Mouse (Mus musculus): ENCODE measurements at regions not wholly inside any gene's neighbourhood (a gene's known extent, or its start where the extent isn't known, plus 50 kb on each side); places are given as distances from the start of the nearest gene placed in this dataset.
"Not testable (repeated sequence)": the region's sequence is repeated elsewhere in the genome, so short reads cannot be mapped to it uniquely, and the experiment has no call there.

DNA sequence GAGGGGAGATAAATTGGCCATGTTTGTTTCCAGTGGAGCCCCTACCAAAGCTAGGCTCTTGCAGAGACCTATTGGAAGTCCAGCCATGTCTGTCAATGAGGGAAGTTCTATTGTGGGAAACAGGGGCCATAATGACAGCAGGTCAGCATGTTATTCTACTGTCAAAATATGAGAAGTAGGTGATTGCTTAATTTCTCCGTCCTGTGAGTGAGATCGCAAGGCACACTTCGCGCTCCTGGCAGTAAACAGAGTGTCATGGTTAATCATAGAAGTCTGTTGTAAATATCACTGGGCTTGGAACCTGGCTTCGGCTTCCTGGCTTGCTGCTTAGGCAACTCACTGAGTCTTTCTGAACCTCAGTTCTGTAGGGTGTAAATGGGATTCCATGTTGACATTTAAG is 72.5 kb upstream of the Ccdc122 start:
- no peak for DNase-seq (ENCODE audit: low spot score)

DNA sequence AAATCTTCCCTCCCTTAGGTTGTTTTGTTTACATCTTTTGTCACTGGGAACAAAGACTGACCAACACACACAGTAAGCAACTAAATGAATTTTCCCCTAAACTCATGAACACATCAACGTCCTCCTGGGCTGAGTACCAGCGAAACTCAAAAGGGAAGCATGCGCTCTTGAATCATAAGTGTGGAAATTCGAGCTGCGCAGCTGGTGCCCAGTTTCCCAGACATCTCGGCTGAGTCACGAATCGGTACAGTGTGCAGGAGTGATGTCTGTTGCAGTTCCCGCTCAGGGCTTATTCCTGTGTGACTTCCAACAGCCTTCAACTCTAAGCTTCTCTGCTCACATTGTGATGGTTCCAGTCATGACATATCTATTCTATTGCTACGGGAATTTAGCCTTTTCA is 77.7 kb upstream of the Ccdc122 start:
- DNase-seq (ENCODE audit: low spot score), result no peak

DNA sequence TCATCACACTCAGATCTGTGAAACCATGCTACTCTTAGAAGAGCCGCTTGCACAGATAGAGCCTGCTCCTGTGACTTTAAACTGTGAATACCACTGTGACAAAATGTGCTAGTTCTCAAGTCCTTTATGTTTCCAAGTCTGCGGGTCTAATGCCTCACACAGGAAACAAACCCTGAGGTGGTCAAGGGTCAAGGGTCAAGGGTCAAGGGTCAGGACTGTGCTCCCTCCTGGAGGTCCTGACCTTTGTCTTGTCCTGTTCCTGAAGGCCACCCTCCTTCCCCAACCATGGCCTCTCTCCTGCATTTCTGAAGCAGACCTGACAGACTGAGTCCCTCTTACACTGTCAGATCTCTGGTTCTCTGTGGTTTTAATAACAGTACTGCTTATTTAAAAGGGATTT is 79.4 kb upstream of the Ccdc122 start:
- no peak for DNase-seq (ENCODE audit: low spot score)

DNA sequence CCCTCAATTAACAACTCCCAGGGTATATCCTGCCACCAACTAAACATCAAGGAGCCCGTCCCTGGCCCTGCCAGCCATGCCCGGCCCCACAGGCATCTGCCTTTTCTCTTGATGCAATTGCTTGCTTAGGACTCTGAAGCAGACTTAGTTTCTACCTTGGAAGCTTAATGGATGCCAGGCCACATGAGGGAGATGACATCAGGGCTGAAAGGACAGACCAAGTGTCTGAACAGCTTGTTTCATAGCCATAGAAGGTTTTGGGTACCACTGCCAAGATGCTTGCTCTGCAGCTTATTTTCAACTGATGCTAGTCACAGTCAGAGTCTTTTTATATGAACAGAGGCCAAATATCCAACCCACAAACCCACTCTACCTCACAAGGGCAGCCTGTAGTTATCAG is 83.4 kb upstream of the Ccdc122 start:
- no peak for DNase-seq (ENCODE audit: low spot score)

DNA sequence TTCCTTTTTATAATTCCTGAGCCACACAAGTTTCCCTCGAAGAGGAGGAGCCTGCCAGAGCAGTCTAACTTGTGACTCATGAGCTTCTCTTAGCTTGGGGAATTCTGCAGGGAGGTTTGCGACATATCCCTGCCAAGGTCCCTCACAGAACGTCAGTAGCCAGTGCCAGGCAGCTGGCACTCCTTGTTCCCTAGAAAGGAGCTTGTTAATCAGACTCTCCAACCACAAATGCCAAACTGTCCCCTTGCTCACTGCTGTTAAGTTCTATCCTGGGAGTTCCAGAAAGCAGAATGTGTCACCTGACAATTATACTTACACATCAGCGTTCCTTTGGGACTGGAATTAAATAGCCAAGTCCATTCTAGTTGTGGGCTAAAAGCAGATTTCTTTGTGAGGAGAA is 85.1 kb upstream of the Ccdc122 start:
- no peak for DNase-seq (ENCODE audit: low spot score)

DNA sequence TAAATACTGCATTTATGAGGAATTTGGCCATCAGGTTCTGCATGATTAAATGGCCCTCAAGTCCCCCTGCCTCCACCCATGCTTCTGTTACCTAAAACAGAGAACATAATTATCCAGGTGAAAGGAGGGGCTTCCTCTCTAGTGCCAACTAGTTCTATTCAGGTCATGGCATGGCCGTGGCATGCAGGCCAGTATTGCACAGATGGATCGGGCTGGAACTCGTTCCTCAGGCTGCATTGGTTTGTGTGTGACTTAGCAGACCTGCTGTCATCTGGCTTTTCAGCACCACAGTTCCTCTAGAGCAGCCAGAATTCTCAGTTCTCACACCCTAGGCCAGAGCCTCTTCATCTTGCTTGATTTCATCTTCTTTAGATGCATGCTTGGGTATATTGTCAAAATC is 87.2 kb upstream of the Ccdc122 start:
- DNase-seq (ENCODE audit: low spot score), result peak; percentile 13

DNA sequence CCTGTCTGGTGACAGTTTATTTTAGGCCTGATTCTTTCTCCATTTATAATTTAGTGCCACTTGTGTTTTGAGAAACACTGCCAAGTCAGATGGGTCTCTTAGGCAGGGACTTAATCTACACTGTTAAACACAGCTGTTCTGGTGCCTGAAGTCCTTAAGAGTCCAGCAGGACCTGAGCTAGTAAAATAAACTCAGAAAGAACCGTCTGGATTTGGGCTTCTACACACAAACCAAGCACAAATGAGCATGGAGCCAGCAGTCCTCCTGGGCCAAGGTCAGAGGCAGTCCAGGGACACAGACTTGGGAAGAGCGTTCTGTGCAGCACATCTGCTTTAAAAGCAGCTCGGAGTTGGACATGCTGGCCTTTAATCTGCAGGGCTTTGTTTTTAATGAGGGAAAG is 87.6 kb upstream of the Ccdc122 start:
- DNase-seq (ENCODE audit: low spot score), result peak; percentile 13

DNA sequence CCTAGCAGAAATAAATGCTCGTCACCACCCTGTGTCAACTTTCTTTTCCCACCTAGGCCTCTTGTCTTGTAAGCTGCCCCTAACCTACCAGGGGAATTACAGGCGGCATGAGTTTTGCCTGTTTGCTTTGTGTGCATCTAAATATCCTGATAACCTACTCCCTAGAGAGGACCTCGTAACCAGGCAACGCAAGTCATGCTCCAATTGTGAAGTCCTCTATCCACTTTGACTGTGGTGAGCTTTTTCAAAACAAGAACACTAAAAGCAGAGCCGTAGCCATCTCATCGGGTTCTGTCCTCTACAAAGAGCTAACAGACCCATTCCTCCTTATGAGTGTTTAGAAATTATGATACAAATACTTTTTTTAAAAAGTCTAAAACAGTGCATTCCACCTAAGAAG is 88.1 kb upstream of the Ccdc122 start:
- DNase-seq (ENCODE audit: low spot score), result no peak

DNA sequence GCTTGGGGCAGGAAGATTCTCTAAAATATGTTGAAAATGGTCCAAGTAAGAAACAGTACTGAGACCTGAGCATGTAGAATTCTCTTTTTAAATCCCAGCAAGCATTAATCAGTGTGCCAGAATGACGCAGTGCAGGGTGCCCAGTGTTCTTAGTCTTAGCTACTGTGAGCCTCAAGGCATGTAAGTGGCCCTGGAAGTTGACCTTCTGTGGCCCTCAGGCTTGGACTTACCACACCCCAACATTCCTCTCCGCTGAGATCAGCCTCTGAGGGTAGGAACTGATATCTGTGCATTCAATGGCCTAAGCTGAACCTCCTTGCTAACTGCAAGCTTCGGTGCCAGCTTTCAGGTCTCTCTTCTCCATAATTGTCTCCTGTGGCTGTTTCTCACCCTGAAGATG is 89.4 kb upstream of the Ccdc122 start:
- no peak for DNase-seq (ENCODE audit: low spot score)

DNA sequence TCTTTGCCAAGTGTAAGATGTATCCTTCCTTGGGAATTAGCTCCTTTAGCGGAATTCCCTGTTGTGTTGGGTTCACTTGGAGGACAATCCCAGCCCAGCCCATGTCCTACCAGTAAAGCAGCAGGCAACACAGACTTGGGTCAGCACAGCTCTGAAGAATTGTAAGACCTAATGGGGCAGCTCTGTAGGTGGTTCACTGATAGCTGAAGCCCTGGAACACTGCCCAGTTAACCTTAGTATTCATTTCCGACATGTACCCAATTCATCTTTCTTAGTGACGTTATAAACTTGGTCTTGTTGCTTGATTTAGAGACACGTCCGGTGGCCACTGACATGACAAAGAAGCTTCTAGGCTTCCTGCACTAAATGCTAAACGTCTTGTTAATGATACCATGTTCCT is 90.9 kb upstream of the Ccdc122 start:
- DNase-seq (ENCODE audit: low spot score), result no peak

DNA sequence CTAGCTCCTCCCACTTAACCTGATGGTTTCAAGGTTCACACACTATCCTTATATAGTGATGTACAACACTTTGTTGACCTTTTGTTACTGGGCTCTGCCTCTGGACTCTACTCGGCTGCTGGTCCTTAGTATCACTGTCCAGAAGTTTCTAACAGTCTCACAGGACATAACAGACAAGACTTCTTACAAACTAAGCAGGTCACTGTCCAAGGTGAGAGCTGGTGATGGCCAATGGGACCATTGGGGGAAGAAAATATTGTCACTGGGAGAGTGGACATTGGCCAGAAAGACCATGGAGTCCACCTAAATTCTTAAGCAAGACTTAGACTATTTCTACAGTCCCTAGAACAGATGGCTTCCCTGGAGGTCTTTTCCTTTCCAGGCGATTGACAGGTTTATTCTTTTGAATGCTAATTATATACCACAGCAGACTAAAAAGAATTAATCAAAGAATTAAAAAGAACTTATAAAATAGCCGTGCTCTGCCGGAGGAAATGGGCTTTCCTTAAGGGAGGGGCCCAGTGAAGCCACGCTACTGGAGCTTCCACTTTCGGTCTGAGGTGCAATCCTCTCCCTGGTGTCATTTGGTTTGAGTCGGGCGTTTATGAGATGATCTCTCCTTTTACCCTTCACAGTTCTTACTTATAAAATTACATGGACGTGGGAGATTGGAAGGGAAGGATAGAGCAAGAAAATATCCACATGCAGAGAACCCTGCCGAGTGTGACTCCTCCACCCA is 94.9 kb upstream of the Ccdc122 start:
- DNase-seq (ENCODE audit: low spot score), result no peak

DNA sequence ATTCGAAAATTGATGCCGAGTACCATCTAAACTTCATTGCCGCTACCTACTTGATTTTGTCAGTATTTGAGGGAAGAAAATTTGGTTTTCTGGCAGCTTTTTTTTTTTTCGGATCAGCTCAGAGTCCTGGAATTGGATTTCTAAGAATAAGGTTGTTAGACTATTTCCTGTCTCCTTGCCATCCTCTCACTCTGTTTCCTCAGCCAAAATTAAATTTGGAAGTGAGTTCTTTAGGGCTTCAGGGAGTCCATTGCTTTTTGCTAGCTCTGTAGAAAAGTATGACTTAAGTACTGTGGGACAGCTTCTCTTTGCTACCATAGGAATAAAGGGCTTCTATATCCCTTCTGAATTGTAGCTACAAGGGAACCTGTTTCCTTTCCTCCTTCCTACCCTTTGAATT is 96.1 kb upstream of the Ccdc122 start:
- no peak for DNase-seq (ENCODE audit: low spot score)

DNA sequence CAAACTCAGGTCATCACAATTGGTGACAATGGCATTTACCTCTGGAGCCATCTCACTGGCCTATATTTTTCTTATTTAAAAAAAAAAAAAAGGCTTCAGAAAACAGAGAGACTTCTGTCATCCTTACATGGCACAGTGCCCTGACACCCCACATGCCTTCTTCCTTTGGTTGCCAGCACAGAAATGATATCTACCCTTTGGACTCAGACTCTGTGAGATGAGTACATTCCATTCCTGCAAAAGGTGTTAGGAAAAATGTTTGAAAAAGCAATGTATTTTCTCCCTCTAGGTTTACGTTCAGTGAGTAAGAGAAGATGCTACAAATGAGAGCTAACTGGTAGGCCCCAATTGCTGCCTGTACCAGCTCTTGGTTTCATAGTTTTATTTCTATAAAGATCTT is 99.9 kb upstream of the Ccdc122 start:
- no peak for DNase-seq (ENCODE audit: low spot score)

DNA sequence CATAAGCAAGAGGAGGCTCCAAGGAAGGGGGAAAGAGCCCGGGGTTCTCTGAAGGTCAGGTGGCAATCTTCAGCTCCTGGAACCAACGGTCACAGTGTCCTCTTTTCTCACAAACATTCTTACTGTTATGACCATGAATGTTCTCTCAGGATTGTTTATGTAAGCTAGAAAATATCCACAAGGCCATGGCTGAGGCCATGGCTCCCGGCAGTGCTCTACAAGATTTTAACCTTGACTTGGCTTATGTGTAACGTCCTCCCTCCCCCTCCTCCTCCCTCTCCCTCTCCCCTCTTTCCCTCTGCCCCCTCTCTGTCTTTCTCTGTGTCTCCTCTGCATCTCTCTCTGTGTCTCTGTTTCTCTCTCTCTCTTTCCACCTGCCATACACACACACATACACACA is 100.5 kb upstream of the Ccdc122 start:
- DNase-seq (ENCODE audit: low spot score), result not testable (repeated sequence)

DNA sequence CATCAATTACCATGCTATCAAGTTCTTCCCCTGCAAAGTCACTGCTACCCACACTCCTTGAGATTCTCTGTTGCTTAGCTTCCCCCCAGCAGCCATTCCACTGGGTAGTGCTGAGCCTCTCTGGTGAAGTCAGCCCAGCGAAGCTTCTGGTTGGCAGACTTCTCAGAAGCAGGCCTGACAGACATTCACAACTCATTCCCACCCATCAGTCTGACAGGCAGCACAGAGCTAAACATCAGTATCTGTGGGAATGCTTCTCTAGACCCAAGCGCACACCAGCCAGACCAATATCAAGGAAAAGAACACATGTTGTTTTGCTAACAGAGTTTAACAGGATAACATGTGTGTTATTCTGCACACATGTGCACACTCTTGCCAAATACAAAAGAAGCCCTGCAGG is 101.1 kb upstream of the Ccdc122 start:
- DNase-seq (ENCODE audit: low spot score), result no peak

DNA sequence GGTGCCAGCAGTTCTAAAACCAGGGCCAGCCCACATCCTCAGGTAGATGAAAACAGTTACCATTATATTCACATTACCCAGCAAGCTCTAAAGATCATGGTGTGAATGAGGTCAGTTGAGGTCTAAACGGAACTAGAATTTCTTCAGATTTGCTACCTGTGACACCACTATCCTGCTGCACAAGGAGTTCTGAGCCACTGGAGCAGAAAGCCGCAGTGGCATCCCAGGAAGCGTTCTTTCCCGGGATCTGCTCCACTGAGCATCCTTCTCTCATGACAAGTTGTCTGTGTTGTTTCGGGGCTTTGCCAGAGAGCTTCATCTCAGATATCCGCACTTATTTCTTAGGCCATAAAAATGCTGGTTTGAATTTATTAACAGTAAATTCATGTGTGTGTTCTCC is 103.7 kb upstream of the Ccdc122 start:
- DNase-seq (ENCODE audit: low spot score), result no peak

DNA sequence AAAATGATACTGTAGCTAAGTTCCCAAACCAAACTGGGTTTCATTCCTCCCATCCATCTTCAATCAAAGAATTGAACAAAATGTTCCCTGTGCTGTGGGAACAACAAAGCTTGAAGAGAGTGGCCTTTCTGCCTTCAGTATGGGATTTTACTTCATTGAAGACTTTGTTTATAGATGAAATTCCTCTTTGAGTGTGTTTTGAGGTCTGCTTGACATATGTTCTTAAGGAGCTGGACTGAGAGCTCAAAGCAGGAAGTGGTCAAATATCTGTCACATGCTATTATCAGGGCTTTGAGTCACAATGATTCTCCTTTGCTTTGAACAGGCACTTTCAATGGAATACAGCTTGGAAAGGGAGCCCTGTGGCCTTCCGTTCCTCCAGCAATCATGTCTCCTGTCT is 105.2 kb upstream of the Ccdc122 start:
- DNase-seq (ENCODE audit: low spot score), result no peak

DNA sequence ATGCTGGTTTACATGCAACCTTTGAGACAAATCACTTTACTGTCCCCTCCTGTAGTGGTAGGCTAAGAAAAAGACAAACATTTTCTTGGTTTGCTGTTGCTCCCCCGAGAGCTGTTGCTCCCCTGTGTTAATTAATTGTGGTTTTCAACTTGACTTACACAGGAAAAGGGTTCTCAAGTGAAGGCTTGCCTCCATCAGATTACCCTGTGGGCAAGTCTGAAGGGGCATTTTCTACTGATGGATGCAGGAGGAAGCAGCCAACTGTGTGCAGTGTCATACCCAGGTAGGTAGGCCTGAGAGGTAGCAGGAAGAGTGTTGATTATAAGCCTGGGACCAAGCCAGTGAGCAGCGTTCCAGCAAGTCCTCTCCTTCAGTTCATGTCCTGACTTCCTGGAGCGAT is 107.0 kb upstream of the Ccdc122 start:
- no peak for DNase-seq (ENCODE audit: low spot score)

DNA sequence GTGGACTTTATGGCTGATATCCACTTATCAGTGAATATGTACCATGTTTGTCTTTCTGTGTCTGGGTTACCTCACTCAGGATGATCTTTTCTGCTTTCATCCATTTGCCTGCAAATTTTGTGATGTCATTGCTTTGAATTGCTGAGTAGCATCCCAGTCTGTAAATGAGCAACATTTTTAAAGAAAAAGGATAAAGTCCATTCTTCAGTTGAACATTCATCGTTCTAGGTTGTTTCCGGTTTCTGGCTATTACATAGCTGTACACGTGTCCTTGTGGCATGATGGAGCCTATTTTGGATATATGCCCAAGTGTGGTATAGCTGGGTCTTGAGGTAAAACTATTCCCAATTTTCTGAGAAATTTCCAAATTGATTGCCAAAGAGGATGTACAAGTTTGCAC is 107.9 kb upstream of the Ccdc122 start:
- no peak for DNase-seq (ENCODE audit: low spot score)

DNA sequence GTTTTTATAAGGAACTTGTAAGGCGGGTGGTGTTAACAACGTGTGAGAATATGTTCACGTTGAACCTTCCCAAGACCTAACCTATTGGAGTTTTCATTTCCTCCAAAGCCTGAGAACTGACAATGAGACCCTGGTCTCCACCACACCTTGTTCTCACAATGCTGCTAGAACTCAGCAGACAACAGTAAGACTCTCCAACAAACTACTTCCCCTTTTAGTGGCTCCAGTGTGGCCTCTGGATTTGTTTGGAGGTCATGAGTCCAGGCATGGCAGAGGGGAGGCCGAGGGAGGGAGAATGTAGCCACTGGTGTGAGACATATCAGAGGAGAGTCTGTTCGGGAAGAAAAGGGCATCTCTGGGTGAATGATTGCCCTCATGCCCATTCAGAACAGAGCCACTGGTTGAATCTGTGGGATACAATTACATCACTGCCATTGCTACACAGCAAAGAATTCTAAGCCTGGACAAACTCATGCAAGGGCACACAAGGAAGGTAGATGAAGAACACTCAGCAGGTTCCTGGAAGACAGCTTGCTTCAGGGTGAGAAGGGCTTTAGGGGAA is 109.2 kb upstream of the Ccdc122 start:
- no peak for DNase-seq (ENCODE audit: low spot score)

DNA sequence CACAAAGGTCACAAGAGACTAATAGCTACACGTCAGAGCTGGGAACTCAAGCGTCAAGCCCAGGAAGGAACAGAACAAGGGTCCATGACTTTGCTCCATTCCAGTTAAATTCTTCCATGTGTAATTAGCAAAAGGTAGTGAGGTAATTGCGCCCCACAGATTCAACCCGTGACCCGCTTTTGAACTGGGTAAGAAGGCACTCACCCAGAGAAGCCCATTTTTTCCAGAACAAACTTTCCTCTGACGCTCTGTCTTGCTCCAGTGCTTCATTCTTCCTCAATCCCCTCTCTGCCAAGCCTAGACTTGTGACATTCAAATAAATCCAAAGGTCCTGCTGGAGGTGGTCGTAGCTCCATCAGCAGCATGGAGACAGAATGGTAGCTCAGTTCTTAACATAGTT is 110.2 kb upstream of the Ccdc122 start:
- DNase-seq (ENCODE audit: low spot score), result no peak

DNA sequence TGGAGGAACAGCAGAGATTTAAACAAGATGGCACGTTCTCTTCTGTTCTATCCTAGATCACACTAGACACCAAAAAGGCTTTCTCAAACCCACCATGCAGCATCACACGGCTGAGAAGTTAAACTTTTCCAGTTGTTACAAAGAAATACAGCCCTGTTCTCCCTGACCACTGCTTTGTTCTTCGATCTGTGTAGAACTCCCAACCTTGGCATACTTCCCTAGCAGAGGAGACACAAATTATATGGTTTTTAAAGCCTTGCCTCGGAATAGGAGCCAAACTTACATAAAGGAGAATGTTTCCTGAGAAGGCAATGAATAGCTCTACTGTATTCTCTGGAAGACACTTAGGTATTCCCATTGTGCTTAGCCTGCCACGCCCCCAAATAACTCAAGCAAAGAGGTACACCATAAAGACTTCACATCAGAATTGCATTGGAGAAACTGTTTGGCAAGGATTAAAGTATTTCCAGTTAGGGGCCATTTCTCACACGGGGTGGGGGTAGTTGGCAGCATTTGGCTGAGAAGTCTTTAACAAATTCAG is 114.1 kb upstream of the Ccdc122 start:
- DNase-seq (ENCODE audit: low spot score), result no peak

DNA sequence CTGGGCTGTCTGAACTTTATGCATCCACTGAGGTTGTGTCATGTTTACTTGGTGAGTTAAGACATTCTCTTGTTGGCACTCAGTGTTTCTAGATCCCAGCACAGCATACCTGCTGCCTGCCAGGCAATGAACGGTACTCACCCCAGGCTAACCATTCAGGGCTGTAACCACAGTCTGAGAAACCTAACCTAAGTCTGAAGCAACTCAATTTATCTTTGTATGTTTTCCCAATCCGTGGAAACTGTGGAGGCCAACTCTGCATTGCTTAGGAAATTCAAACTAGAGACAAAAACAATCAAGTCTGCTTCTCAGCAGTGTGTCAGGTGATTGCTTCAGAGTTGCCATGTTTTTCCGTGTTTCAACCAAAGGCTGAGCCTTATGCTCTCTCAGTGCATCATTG is 118.5 kb upstream of the Ccdc122 start:
- no peak for DNase-seq (ENCODE audit: low spot score)

Data from ovary, postnatal 10 days (tissue).